Mouse (Mus musculus): ENCODE results near the gene Lrrc58. TPM values are rescaled to one million over a fixed set of nuclear protein-coding genes. Genes with fewer than 3 reads are reported as not detected.
A peak's percentile ranks its signal among the peaks of the same experiment; 100 is the strongest.

Gene Lrrc58
- total and polyA plus RNA-seq, 3 experiments: 11.0 to 29.6 (median 24.8) TPM

DNA sequence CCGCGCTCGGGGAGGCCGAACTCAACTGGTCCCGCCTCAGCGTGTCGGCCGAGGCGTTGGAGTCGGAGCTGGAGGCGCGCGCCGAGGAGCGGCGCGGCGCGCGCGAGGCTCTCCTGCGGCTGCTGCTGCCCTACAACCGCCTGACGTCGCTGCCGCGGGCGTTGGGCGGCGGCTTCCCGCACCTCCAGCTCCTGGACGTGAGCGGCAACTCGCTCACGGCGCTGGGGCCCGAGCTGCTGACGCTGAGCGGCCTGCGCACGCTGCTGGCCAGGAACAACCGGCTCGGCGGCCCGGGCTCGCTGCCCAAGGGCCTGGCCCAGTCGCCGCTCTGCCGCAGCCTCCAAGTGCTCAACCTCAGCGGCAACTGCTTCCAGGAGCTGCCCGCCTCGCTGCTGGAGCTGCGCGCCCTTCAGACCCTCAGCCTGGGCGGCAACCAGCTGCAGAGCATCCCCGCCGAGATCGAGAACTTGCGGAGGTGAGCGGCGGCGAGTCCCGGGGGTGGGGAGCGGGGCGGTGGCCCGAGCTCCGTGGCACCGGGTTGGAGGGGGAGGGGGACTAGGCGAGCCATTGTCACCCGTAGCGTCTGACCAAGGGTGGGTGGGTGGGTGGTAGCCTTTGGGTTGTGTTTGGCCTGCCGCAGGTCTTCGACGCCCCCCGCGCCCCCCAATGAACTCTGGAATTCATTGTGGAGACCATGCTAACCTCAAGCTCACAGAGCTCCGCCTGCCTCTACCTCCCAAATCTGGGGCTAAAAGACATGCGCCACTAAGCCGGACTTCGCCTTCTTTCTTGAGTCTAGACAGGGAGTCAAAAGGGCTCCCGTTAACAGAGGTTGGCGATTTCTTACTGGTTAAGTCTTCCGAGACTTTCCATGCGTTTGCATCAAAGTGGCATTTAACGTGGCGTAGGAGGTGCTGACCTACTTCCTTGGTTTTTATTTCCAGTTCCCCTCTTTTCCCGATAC is 599 bp downstream of the Lrrc58 start:
- DNase-seq (ENCODE audit: low read depth, low spot score): peak; percentile 70
- TF ChIP-seq MXI1 (IDR thresholded peaks at IDR 0.05; ENCODE audit: low read depth, low read length) (peak; percentile 39), ETS1 (IDR thresholded peaks at IDR 0.05; ENCODE audit: low read depth, low read length) (no peak), SIN3A (IDR thresholded peaks at IDR 0.05; ENCODE audit: low read length) (peak; percentile 4; the same call in 1 of the 2 replicates), MYC (IDR thresholded peaks at IDR 0.05; ENCODE audit: low read depth, low read length) (0 out of 2 replicates have a peak, but pooled peaks have one; percentile 24), MAX (IDR thresholded peaks at IDR 0.05; ENCODE audit: low read length) (0 out of 2 replicates have a peak, but pooled peaks have one; percentile 25)

DNA sequence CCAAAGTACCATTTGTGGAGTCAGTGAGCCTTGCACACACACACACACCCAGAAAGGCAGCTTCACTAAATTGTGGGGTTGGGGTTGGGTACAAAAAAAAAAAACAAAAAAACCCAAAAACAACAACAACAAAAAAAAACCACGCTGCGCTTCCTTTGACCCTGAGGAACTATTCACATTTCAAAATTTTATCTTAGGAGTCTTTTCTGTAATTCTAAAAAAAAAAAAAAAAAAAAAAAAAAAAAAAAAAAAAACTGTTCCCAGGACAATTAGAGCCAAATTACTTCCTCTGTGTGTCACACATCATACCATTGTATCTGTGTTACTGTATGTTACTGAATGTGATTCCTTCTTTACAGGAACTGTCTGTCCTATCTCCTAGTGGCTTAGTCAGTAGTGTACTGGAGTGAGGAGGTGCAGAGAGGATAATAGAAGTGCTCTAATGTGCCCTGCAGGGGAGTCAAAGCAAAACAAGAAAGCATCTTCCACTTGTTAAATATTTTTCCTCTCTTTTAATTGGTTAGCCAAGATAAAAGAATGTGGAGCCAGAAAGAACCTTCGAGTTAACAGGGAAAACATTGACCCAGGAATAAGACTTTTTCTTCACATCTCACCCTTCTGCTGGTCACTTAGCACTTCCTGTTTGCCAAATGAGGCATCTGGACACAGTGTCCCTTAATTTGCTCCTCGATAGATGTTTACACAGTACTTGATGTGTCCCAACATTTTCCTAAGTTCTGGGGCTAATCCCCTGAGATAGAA is 1.5 kb downstream of the Lrrc58 start:
- peaks cover 6 to 22% of the 10 kb centered on the region in 2 experiments for H3K4me1 ChIP-seq (ENCODE audit: control insufficient read depth in 1 of 2, insufficient read depth in 2 of 2, low read length in 2 of 2)
- no peaks in the 10 kb centered on the region for H3K9me3 ChIP-seq (replicated peaks; ENCODE audit: insufficient read depth, low read length)
- H3K27ac ChIP-seq (ENCODE audit: control insufficient read depth, low read depth, low read length): peak overlapping the region; percentile 18
- H3K9ac ChIP-seq (ENCODE audit: control insufficient read depth, low read depth, low read length, poor library complexity, severe bottlenecking): peak overlapping the region; percentile 100
- H3K27me3 ChIP-seq (ENCODE audit: control insufficient read depth in 1 of 2, insufficient read depth in 2 of 2, low read length in 2 of 2): no peaks in the 10 kb centered on the region
- H3K4me3 ChIP-seq (ENCODE audit: control insufficient read depth in 1 of 2, insufficient read depth in 1 of 2, low read depth in 2 of 2, low read length in 2 of 2): peak overlapping the region; percentile 98 to 100
- TF ChIP-seq ZC3H11A (IDR thresholded peaks at IDR 0.05; ENCODE audit: low read depth, low read length): no peak
- TF ChIP-seq USF1 (IDR thresholded peaks at IDR 0.05; ENCODE audit: low read depth, low read length): no peak
- TF ChIP-seq ZNF384 (IDR thresholded peaks at IDR 0.05; ENCODE audit: low read depth, low read length): peak; percentile 91
- TF ChIP-seq SIN3A (IDR thresholded peaks at IDR 0.05; ENCODE audit: low read length): peak; percentile 8; the same call in 1 of the 2 replicates
- peak; percentile 2; the same call in 1 of the 2 replicates for TF ChIP-seq MXI1 (IDR thresholded peaks at IDR 0.05; ENCODE audit: low read depth, low read length)
- no peak for TF ChIP-seq USF2 (IDR thresholded peaks at IDR 0.05; ENCODE audit: borderline replicate concordance in 1 of 2, insufficient read depth in 1 of 2, low read depth in 1 of 2, low read length in 2 of 2)
- TF ChIP-seq NELFE (IDR thresholded peaks at IDR 0.05; ENCODE audit: low read depth, low read length): no peak
- TF ChIP-seq POLR2AphosphoS5 (IDR thresholded peaks at IDR 0.05; ENCODE audit: borderline replicate concordance, low read depth, low read length): no peak
- DNase-seq (ENCODE audit: low read depth, low spot score): peak; percentile 63
- peaks cover 3 to 29% of the 10 kb centered on the region in 2 experiments for H3K36me3 ChIP-seq (ENCODE audit: control insufficient read depth in 1 of 2, insufficient read depth in 2 of 2, low read length in 2 of 2)
- peaks cover 49% of the 10 kb centered on the region for H3K79me2 ChIP-seq (ENCODE audit: control insufficient read depth, insufficient read depth, low read length, poor library complexity)

More for the DNA sequence above, 599 bp downstream of the Lrrc58 start:
- H3K4me1 ChIP-seq (ENCODE audit: control insufficient read depth in 1 of 2, insufficient read depth in 2 of 2, low read length in 2 of 2): peaks cover 6 to 22% of the 10 kb centered on the region in 2 experiments
- no peaks in the 10 kb centered on the region for H3K27me3 ChIP-seq (ENCODE audit: control insufficient read depth in 1 of 2, insufficient read depth in 2 of 2, low read length in 2 of 2)
- H3K36me3 ChIP-seq (ENCODE audit: control insufficient read depth in 1 of 2, insufficient read depth in 2 of 2, low read length in 2 of 2): peaks cover 3 to 29% of the 10 kb centered on the region in 2 experiments
- H3K4me3 ChIP-seq (ENCODE audit: control insufficient read depth in 1 of 2, insufficient read depth in 1 of 2, low read depth in 2 of 2, low read length in 2 of 2): peak overlapping the region; percentile 98 to 100
- no peaks in the 10 kb centered on the region for H3K9me3 ChIP-seq (replicated peaks; ENCODE audit: insufficient read depth, low read length)
- peak overlapping the region; percentile 100 for H3K9ac ChIP-seq (ENCODE audit: control insufficient read depth, low read depth, low read length, poor library complexity, severe bottlenecking)
- H3K27ac ChIP-seq (ENCODE audit: control insufficient read depth, low read depth, low read length): peak overlapping the region; percentile 79
- peaks cover 46% of the 10 kb centered on the region for H3K79me2 ChIP-seq (ENCODE audit: control insufficient read depth, insufficient read depth, low read length, poor library complexity)
